Mouse (Mus musculus): ENCODE measurements around the gene Ripor2. TPM values are rescaled to one million over a fixed set of nuclear protein-coding genes. Genes with fewer than 3 reads are reported as not detected.
A peak's percentile ranks its signal among the peaks of the same experiment; 100 is the strongest.

Gene Ripor2
- polyA plus RNA-seq, 1 experiment = 2.7 TPM

GRCm38 (mm10) chr13:24578317-24578716, 3.7 kb upstream of the Ripor2 start:
- no peak for DNase-seq (ENCODE audit: low read depth, low spot score)

GRCm38 (mm10) chr13:24580759-24581158, 1.2 kb upstream of the Ripor2 start:
- no peak for DNase-seq (ENCODE audit: low read depth, low spot score)
- 66% methylated on average over 8 of the region's 8 CpGs for WGBS

GRCm38 (mm10) chr13:24584403-24584802, 2.4 kb downstream of the Ripor2 start:
- DNase-seq (ENCODE audit: low read depth, low spot score) = no peak

DNA sequence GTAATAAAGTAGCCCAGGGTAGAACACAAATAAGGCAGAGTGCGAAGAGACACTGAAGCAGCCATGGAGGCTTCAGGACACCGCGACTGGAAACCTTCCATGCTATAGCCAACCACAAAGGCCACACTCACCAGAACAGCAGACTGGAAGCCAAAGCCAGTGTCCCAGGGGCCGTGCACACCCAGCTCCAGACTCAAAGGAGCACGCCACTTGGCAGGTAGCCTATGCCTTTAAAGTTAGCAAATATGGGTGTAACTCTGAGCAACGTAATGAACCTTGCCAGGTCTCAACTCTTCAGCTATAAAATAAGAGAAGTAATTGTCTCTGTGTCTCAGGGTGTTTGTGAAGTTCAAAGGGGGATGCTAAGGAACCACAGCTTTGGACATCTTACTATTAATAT, 2.9 kb downstream of the Ripor2 start:
- 36% methylated on average over 6 of the region's 6 CpGs for WGBS
- peak; percentile 84 for DNase-seq (ENCODE audit: low read depth, low spot score)

More at GRCm38 (mm10) chr13:24584403-24584802, 2.4 kb downstream of the Ripor2 start:
- WGBS = 52% methylated on average over 5 of the region's 5 CpGs

- no peak for DNase-seq (ENCODE audit: low read depth, low spot score)
- WGBS = 37% methylated on average over 9 of the region's 9 CpGs
These were observed 3.4 kb downstream of the Ripor2 start for GRCm38 (mm10) chr13:24585369-24585768.

GRCm38 (mm10) chr13:24587192-24587895, 5.4 kb downstream of the Ripor2 start:
- no peak for DNase-seq (ENCODE audit: low read depth, low spot score)
- 97% methylated on average over 12 of the region's 12 CpGs for WGBS

- WGBS = 95% methylated on average over 3 of the region's 3 CpGs
These were observed 6.6 kb downstream of the Ripor2 start for GRCm38 (mm10) chr13:24588603-24589002.

GRCm38 (mm10) chr13:24591737-24592136, 9.7 kb downstream of the Ripor2 start:
- 89% methylated on average over 6 of the region's 6 CpGs for WGBS
- no peak for DNase-seq (ENCODE audit: low read depth, low spot score)

More at GRCm38 (mm10) chr13:24588603-24589002, 6.6 kb downstream of the Ripor2 start:
- DNase-seq (ENCODE audit: low read depth, low spot score) = no peak

DNA sequence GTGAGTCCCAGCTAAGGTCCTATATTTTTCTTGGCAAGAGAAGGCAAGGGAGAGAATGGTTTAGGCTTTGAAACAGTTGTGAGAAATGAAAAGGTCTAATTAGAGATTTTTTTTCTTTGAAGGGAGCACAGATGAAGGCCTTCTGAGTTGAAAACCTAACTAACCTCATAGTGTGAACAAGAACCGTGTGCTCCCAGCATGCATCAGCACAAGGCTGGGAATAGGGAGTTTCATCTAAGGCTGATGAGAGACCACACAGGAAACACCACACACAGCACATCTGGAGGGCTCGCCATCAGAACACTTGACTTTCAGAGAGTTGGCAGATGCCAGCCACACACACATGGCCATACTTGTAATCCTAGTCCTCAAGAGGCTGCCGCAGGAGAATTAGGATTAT, 12.3 kb downstream of the Ripor2 start:
- no peak for DNase-seq (ENCODE audit: low read depth, low spot score)
- WGBS = 86% methylated on average over 3 of the region's 3 CpGs

GRCm38 (mm10) chr13:24599631-24600041, 17.6 kb downstream of the Ripor2 start:
- 54% methylated on average over 11 of the region's 11 CpGs for WGBS
- DNase-seq (ENCODE audit: low read depth, low spot score) = no peak

DNA sequence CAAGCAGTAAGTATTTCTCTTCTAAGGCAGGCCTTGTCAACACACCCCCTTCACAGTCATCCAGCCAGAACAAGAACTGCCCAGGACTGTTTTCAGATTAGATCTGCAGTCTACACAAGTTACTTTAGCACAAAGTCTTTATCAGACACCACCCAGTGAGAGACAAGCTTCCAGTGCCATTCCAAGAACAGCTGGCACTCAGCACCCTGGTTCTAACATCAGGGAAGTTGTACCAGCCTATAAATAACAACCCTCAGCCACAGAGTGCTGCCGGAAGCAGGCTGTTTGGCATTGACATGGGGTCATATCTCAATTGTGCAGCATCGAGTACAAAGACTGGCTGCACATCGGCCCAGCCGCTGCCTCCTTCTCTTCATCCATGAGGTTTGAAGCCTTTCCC, 21.0 kb downstream of the Ripor2 start:
- 17% methylated on average over 4 of the region's 4 CpGs for WGBS
- DNase-seq (ENCODE audit: low read depth, low spot score) = no peak

DNA sequence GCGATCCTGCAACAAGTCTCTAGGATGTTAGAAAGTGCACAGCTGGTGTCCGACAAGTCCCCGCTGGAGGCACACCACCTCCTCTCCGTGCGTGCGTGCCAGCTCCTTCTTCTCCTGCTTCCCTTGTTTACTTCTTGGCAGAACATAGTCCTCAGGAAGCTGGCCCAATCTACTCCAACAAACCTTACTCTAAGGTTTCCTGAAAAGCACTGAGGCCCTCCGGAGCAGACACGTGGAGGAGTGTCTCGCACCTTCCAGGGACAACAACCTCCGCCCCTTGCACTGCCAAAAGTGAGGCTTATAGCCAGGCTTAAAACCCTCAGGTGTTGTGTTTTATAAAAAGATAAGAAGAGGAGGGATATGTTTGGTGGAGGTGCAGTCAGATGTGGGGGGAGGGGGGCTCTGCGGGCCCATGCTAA, 21.6 kb downstream of the Ripor2 start:
- WGBS = 18% methylated on average over 11 of the region's 11 CpGs
- no peak for DNase-seq (ENCODE audit: low read depth, low spot score)

- WGBS = 48% methylated on average over 4 of the region's 4 CpGs
- no peak for DNase-seq (ENCODE audit: low read depth, low spot score)
These were observed 22.1 kb downstream of the Ripor2 start for GRCm38 (mm10) chr13:24604096-24604495.

DNA sequence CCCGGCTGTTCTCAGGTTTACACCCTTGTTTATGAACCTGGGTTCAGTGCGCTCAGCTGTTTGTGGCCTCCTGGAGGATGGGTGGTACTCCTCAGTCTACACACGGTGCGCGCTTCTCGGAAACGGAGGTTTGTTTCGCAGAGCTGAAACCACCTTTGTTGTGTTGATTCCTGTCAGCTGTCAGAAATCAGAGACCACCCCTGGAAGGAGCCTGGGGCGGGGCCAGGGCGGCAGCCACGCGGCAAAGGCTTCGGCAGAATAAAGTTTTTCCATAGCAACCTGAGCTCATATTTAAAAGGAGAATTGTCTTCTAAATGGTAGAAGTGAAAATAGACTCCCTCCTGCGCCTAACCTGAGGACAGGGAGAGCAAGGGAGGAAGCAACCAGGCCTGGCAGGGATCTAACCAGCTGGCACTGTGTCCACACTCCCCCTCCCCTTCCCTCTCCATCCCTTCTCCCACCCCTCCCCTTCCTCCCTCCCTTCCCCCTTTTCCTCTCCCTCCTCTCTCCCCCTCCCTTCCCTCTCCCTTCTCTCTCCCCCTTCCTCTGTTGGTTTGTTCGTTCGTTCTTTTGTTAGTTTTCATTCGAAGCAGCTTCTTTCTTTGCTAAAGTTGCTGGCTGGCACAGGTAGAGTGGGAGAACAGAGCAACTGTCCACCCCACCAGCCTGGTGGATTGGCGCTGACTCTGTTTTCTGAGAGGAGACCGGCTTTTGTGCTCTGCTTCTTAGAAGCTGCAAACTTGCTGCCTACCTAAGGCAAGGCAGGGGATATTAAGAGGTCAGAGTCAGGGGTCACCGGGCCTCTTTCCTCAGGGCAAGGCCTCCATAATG, 23.0 kb downstream of the Ripor2 start:
- no peak for DNase-seq (ENCODE audit: low read depth, low spot score)

DNA sequence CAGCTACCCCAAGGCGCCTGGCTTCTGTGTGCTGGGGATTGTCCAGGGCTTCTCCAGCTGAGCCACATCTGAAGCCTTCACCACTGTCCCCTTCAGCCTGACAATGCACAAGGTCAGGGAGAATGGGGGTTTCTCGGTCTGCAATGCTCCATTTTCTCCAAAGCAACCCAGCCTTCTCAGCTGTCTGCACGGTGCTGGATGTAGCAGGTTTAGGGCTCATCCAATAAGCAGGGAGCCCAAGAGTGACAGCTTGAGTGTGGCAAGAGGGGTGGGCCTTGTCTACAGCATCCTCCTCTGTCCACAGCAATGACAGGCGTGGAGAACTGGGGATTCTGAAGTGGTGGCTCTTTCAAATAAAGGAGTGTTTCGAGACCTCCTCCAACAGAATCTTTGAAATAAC, 23.8 kb downstream of the Ripor2 start:
- 89% methylated on average over 5 of the region's 5 CpGs for WGBS

More for the DNA sequence above, 23.0 kb downstream of the Ripor2 start:
- 39% methylated on average over 20 of the region's 20 CpGs for WGBS

DNA sequence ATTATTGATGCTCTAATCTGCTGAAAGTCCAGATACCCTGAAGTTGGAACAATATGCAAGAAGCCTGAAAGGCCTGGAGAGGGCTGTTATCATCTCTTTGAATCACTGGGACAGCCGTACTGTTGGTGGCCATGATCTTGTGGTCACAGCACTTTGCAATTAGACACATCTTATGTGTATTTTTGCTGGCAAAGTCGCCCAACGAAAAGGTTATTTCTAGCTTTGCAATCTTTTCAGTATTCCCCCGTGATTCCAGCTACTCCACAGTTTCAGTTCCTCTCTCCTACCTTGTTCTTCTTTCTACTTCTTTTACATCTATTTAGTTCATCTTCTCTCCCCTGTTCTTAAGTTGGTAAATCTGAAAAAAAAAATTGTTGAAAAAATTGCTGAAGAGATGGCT, 26.0 kb downstream of the Ripor2 start:
- no peak for DNase-seq (ENCODE audit: low read depth, low spot score)
- WGBS = 91% methylated on average over 4 of the region's 4 CpGs

More for the DNA sequence above, 23.8 kb downstream of the Ripor2 start:
- DNase-seq (ENCODE audit: low read depth, low spot score) = no peak

GRCm38 (mm10) chr13:24608709-24609108, 26.7 kb downstream of the Ripor2 start:
- DNase-seq (ENCODE audit: low read depth, low spot score) = no peak
- 72% methylated on average over 1 of the region's 1 CpGs for WGBS

GRCm38 (mm10) chr13:24610883-24611282, 28.9 kb downstream of the Ripor2 start:
- 83% methylated on average over 5 of the region's 5 CpGs for WGBS
- no peak for DNase-seq (ENCODE audit: low read depth, low spot score)

DNA sequence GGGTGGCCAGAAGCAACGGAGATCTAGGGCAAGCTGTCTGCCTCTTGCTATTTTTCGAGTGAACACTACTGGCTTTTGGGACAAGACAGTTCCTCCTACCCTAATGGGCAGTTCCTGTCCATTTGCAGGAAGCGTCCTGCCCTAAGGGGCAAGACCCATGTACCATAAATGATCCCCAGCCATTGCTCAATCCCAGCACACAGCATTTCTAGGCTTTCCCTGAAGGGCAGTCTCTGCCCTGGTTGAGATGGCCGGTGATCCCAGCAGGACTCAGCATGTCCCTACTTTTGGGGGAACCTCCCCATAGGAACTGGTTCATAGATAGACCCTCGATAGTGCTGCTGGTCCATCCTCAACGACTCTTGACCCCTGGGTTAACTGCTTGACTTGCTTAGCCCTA, 31.0 kb downstream of the Ripor2 start:
- WGBS = 76% methylated on average over 6 of the region's 6 CpGs
- DNase-seq (ENCODE audit: low read depth, low spot score) = no peak

DNA sequence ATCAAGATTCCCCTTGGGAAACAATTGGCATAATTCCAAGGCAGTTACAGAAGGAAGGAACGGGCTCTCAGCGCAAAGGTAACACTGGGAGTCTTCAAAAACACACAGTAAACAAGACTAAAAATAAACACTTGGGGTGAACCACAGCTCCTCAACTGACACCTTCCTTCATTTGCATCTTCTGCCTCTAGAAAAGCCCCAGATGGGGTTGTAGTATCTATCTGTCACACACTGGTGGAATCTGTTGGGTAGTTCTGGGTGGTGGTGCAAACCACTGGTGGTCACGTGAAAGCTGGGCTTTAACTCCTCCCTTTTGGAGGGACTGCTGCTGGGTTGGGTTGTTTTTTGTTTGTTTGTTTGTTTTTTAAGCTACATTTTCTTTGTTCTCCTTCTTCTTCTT, 31.4 kb downstream of the Ripor2 start:
- DNase-seq (ENCODE audit: low read depth, low spot score) = no peak
- WGBS = 51% methylated on average over 3 of the region's 3 CpGs

All from large intestine, adult 2 months (tissue).